Mouse (Mus musculus) bone marrow macrophage, adult 2 months (primary cell): ENCODE results near the gene Aldh18a1. TPM values are rescaled to one million over a fixed set of nuclear protein-coding genes. Genes with fewer than 3 reads are reported as not detected.
"Not testable (repeated sequence)": the region's sequence is repeated elsewhere in the genome, so short reads cannot be mapped to it uniquely, and the experiment has no call there.

Experiments used
- H3K27ac ChIP-seq: 2 replicates; pipeline ENCODE4 v1.5.1; 2012; ENCODE audit warnings: low read depth, low read length; ENCODE audit not compliant: insufficient read depth
- H3K4me1 ChIP-seq: 2 replicates; pipeline ENCODE4 v1.6.1; 2012; ENCODE audit warnings: low read length; ENCODE audit not compliant: control insufficient read depth, insufficient read depth
- H3K4me3 ChIP-seq: 2 replicates; pipeline ENCODE4 v1.5.1; 2012; ENCODE audit warnings: mild to moderate bottlenecking, low read length, moderate library complexity; ENCODE audit not compliant: insufficient read depth
- CTCF ChIP-seq: IDR thresholded peaks from 2 replicates; pipeline ENCODE4 v1.5.1; 2012; ENCODE audit warnings: low read depth, mild to moderate bottlenecking, low read length, moderate library complexity
- POLR2A ChIP-seq: IDR thresholded peaks from 2 replicates; pipeline ENCODE4 v1.6.1; 2012; ENCODE audit warnings: mild to moderate bottlenecking, low read depth, low read length, borderline replicate concordance
- polyA plus RNA-seq: library from polyadenylated mRNA; stranded (reverse); fragments of >200 nt; gene quantifications from 2 replicates; pipeline ENCODE4 v1.2.4, GENCODE M21; 2012; ENCODE audit not compliant: missing spikeins, insufficient read depth, insufficient read length

Aldh18a1 gene
- 3.4 and 4.3 TPM in 2 replicates for polyA plus RNA-seq

DNA sequence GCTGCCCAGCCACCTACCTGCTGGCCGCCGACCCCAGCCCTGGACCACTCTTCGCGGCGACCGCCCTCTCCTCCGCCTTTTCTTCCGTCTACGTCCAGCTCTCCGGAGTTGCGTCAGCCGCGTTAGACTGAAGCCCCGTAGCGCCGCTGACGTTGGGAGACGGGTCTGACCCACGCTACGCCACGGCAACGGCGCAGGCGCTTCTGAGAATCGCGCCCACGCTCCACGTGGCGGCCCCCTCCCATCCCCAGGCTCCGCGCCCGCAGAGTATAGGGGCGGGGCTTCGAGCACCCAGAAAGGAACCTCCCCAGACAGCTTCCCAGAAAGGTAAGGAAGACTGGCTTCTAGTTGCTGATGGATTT lies at the start of gene Aldh18a1:
Gene Aldh18a1, minus strand, starts transcription at position 171 of the 362 bp plus-strand sequence.
- Histone ChIP-seq H3K4me3 (peak within 1 kb of the TSS; percentile 92), H3K4me1 (peaks cover 20% of the 10 kb centered on the region), H3K27ac (peak within 1 kb of the TSS; percentile 64)
- no peak for TF ChIP-seq POLR2A
- TF ChIP-seq CTCF = no peak

DNA sequence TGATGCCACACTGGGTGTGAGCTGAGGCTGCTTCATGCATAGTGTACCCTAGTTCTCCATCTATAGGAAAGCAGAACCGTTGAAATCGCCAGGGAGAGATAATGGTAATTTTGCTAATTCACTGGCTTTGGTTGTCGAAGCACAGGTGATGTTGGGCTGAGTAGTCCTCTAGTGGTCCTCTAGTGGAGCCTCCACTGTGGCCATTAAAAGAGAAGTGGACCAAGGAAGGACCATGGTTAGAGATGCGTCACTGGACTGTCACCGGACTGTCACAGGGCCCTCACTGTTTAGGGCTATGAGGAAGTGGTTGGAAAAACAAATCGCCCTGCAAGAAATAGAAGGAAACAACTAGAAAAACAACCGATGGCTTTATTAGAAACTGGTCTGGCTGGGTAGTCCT lies 49.3 kb upstream of the Aldh18a1 start:
- H3K4me3 ChIP-seq = no peak overlapping the region
- no peak for TF ChIP-seq CTCF
- no peak for TF ChIP-seq POLR2A
- H3K4me1 ChIP-seq = peaks cover 49% of the 10 kb centered on the region
- H3K27ac ChIP-seq = peak overlapping the region; percentile 99

DNA sequence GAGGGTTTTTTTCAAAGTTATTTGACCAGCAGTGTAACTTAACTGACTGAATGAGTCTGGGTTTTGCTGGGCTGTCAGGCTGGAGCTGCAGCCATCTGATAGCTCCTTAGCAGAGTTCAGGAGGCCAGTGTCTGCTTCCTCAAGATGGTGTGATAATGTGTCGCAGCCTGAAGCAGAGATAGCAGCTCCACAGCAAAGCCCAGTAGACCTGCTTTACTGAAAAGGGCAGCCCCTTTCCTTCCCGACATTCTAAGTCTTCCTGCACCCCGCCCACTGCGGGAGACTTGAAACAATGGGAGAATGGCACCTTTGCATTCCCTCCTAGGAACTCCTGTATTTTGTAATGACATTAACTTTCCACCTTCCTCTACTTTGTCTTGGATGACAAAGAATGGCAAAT lies 48.8 kb upstream of the Aldh18a1 start:
- peak overlapping the region; percentile 99 for H3K27ac ChIP-seq
- TF ChIP-seq POLR2A (no peak), CTCF (no peak)
- H3K4me3 ChIP-seq = no peak overlapping the region
- peaks cover 53% of the 10 kb centered on the region for H3K4me1 ChIP-seq

DNA sequence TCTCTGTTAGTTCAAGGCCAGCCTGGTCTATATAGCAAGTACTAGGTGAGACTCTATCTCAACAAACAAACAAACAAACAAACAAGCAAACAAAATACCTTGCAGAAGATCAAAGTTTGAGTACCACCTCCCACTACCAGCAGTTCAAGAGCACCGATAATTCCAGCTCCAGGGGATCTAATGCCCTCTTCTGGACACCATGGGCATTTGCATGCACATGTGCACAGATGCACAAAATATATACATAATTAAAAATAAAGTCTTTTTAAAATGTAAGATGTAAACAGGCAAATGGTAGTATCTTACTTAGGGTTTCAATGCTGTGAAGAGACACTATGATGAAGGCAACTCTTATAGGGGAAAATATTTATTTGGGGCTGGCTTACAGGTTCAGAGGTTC lies 44.9 kb upstream of the Aldh18a1 start:
- Histone ChIP-seq H3K4me3 (no peak overlapping the region), H3K27ac (no peak overlapping the region), H3K4me1 (peaks cover 46% of the 10 kb centered on the region)
- no peak for TF ChIP-seq POLR2A
- no peak for TF ChIP-seq CTCF

GRCm38 (mm10) chr19:40632668-40633067 lies 44.4 kb upstream of the Aldh18a1 start:
- H3K4me1 ChIP-seq = peaks cover 46% of the 10 kb centered on the region
- TF ChIP-seq CTCF = no peak
- no peak for TF ChIP-seq POLR2A
- H3K27ac ChIP-seq = no peak overlapping the region

GRCm38 (mm10) chr19:40632193-40632592 lies 43.9 kb upstream of the Aldh18a1 start:
- peaks cover 43% of the 10 kb centered on the region for H3K4me1 ChIP-seq
- no peak for TF ChIP-seq CTCF
- TF ChIP-seq POLR2A = no peak
- no peak overlapping the region for H3K4me3 ChIP-seq
- peak overlapping the region; percentile 100 for H3K27ac ChIP-seq

More at GRCm38 (mm10) chr19:40632668-40633067, 44.4 kb upstream of the Aldh18a1 start:
- no peak overlapping the region for H3K4me3 ChIP-seq

DNA sequence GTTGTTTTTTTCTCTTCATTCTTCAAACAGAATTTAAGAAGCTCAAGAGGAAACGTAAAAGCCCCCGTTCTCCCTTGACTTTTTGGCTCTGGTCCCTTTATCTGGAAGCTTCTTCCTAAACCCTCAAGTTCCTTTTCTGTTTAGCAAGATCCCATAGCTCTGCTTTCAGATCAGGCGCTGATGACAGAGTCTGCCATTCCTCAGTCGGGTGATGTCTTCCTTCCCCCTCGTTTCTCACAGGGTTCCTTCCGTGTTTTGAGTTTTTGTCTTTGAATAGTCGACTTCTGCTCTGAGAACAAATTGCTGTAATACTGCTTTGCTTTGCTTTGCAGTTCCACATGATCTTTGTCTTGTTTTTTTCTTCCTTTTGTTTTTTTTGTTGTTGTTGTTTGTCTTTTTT lies 42.3 kb upstream of the Aldh18a1 start:
- Histone ChIP-seq H3K4me1 (peaks cover 47% of the 10 kb centered on the region), H3K27ac (peak overlapping the region; percentile 100), H3K4me3 (no peak overlapping the region)
- TF ChIP-seq POLR2A = no peak
- TF ChIP-seq CTCF = no peak

DNA sequence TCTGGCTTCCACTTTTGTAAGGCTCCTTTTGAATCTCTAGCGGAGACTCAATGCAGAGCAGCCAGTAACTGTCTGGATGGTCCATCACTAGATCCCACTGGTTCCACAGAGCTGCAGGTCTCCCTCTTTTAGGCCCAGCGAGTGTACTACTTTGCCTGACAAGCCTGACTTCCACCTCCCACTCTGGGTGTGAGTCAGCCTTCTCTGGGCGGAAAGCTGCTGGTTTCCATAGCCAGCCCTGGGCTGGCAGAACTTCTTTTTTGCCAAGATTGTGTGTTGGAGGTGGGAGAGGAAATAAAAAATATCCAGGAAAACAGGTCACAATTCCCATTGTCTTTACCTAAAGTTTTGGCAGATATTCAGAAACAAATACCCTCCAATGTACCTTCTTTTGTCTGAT lies 41.8 kb upstream of the Aldh18a1 start:
- no peak for TF ChIP-seq POLR2A
- TF ChIP-seq CTCF = no peak
- Histone ChIP-seq H3K27ac (peak overlapping the region; percentile 100), H3K4me1 (peaks cover 48% of the 10 kb centered on the region), H3K4me3 (no peak overlapping the region)

DNA sequence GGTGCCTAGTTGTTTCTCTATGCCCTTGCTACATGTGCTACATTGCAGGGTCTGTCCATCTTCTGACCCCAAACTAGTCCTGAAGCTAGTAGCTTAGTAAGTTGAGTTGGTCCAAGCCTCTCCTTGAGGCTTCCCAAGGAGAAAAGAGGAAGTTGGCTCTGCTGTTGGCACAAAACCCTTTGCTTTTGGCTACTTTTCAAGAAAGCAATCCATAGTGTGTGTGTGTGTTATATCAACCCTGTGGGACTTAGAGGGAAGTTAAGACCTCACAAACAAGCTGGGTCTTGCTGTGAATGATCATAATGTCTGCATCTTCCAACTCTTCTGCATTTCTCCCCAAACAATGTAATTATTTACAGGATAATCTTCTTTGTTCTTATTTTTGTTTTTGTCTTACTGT lies 40.7 kb upstream of the Aldh18a1 start:
- peak overlapping the region; percentile 100 for H3K27ac ChIP-seq
- no peak overlapping the region for H3K4me3 ChIP-seq
- TF ChIP-seq POLR2A = no peak
- no peak for TF ChIP-seq CTCF
- H3K4me1 ChIP-seq = peaks cover 51% of the 10 kb centered on the region

DNA sequence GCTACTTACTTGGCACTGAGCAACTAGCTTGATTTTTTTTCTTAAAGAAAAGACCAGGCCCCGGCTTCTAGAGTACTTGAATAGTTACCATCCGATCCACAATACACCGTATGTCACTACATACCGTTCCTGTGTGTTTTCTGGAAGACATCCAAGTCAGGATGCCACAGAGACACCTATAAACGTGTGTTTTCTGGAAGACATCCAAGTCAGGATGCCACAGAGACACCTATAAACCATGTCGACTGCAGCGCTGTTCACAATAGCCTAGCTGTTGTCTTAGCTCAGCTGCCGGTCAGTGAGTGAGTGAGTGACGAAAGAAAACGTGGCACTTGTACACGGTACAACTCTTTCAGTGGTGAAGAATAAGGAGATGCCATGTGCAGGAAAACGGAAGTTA lies 37.7 kb upstream of the Aldh18a1 start:
- H3K4me1 ChIP-seq = peaks cover 34% of the 10 kb centered on the region
- TF ChIP-seq POLR2A (no peak), CTCF (no peak)
- H3K27ac ChIP-seq = peak overlapping the region; percentile 6; the same call in 1 of the 2 replicates
- H3K4me3 ChIP-seq = no peak overlapping the region

DNA sequence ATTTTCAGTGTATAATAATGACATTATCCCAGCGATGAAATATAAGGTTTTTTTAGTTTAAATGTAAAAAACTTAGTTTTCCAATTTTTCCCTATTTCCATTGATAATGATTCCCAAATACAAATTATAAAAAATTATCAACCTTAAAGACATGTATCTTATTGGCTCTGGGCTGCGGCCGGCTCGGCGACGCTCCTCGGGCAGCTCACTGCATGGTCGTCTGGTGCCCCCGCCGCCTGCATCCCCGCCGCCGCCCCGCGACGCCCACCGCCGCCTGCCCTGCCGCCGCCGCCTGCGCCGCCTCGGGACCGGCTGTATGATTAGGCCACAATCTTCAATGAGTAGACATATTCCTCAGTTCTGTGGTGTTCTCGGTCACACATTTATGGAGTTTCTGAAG lies 33.4 kb upstream of the Aldh18a1 start:
- peaks cover 10% of the 10 kb centered on the region for H3K4me1 ChIP-seq
- not testable (repeated sequence) for H3K27ac ChIP-seq, H3K4me3 ChIP-seq

- TF ChIP-seq CTCF (no peak), POLR2A (no peak)
- Histone ChIP-seq H3K4me1 (peaks cover 7% of the 10 kb centered on the region), H3K27ac (no peak overlapping the region), H3K4me3 (no peak overlapping the region)
These were observed 27.8 kb upstream of the Aldh18a1 start for GRCm38 (mm10) chr19:40616021-40616420.
